Mouse (Mus musculus) C2C12 (cell line): ENCODE results near the gene Lipc.

Experiments
- CEBPB ChIP-seq: IDR thresholded peaks from one replicate; pipeline ENCODE4 v1.6.1; 2011; ENCODE audit warnings: low read depth, mild to moderate bottlenecking, control low read depth, moderate library complexity
- CTCF ChIP-seq: IDR thresholded peaks from one replicate; pipeline ENCODE4 v1.5.1; 2011; ENCODE audit not compliant: control insufficient read depth, insufficient read depth, insufficient read length
- FOSL1 ChIP-seq: IDR thresholded peaks from one replicate; pipeline ENCODE4 v1.8.0; 2011; ENCODE audit warnings: mild to moderate bottlenecking, low read length; ENCODE audit not compliant: poor library complexity, insufficient read depth, severe bottlenecking
- MAX ChIP-seq: IDR thresholded peaks from one replicate; pipeline ENCODE4 v1.6.1; 2011; ENCODE audit warnings: mild to moderate bottlenecking, control low read depth
- MYOD1 ChIP-seq: IDR thresholded peaks from one replicate; pipeline ENCODE4 v1.6.1; 2011; ENCODE audit warnings: low read depth; ENCODE audit not compliant: control insufficient read depth, insufficient read length
- MYOG ChIP-seq: IDR thresholded peaks from one replicate; pipeline ENCODE4 v1.6.1; 2011; ENCODE audit not compliant: control insufficient read depth, insufficient read length; ENCODE audit errors: extremely low read depth
- USF1 ChIP-seq: IDR thresholded peaks from one replicate; pipeline ENCODE4 v1.6.1; 2011; ENCODE audit warnings: low read depth, mild to moderate bottlenecking, control low read depth, moderate library complexity

DNA sequence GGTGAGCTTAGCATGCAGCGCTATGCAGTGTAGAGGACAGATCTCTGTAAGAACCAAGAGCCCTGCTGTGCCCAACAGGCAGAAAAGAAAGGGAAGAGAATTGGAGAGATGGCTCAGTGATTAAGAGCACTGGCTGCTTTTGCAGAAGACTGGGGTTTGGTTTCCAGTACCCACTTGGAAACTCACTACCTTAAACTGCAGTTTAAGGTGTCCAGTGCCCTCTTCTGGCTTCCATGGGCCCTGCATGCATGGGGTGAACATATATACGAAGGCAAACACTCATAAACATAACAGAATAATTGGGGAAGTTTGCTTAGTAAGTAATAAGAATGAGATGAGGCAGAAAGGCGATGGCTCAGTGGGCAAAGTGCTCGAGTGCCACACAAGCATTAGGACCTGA lies 108.8 kb downstream of the Lipc start:
- TF ChIP-seq CTCF, result no peak
- TF ChIP-seq USF1, result no peak
- no peak for TF ChIP-seq MYOG
- no peak for TF ChIP-seq MYOD1
- no peak for TF ChIP-seq MAX
- TF ChIP-seq CEBPB, result no peak
- no peak for TF ChIP-seq FOSL1
